8 mouse cellular contexts compared by ENCODE assay signal in genomic region chr11:75461743-75462252, GRCm38 (mm10). TPM values are rescaled to one million over a fixed set of nuclear protein-coding genes. Genes with fewer than 3 reads are reported as not detected.
DNase-seq lines count a peak whose midpoint lies in the region; ATAC-seq and TF ChIP-seq lines count a peak whose summit lies in the region.

No protein-coding gene starts in this region.

- DNase-seq in kidney, postnatal 0 days (ENCODE audit: low spot score) = peak; percentile 8
- no peak for DNase-seq in kidney, postnatal 10 days
- DNase-seq in hindbrain, embryonic 10.5 days (ENCODE audit: low spot score) = no peak
- no peak for DNase-seq in natural killer cell, adult 2 months (ENCODE audit: low spot score in 2 of 2)
- DNase-seq in cerebellum, postnatal 10 days = no peak
- no peak for DNase-seq in gastrocnemius, postnatal 25 days

- H3K4me2 ChIP-seq in kidney, postnatal 0 days (ENCODE audit: low read length) = peak overlapping the region; percentile 84
- H3K4me2 ChIP-seq in midbrain, embryonic 12.5 days (replicated peaks) = peak overlapping the region; percentile 80

- peaks cover 20% of the 10 kb centered on the region for H3K4me1 ChIP-seq in kidney, postnatal 0 days (replicated peaks; ENCODE audit: insufficient read depth, low read length)
- peaks cover 6% of the 10 kb centered on the region; the same call in 1 of the 2 replicates for H3K4me1 ChIP-seq in bone marrow, adult 2 months (ENCODE audit: control insufficient read depth, insufficient read depth, low read length)
- H3K4me1 ChIP-seq in hindbrain, embryonic 10.5 days (replicated peaks) = peaks cover 42% of the 10 kb centered on the region
- peaks cover 29% of the 10 kb centered on the region for H3K4me1 ChIP-seq in midbrain, embryonic 12.5 days

- peak overlapping the region; percentile 93 for H3K27ac ChIP-seq in kidney, postnatal 0 days
- peak overlapping the region; percentile 74 for H3K27ac ChIP-seq in bone marrow, adult 2 months (ENCODE audit: control insufficient read depth, insufficient read depth, low read depth, low read length, poor library complexity)
- H3K27ac ChIP-seq in hindbrain, embryonic 10.5 days = peak overlapping the region; percentile 91
- H3K27ac ChIP-seq in midbrain, embryonic 12.5 days (replicated peaks) = peak overlapping the region; percentile 31; the same call in 1 of the 2 replicates

- no peak for TF ChIP-seq POLR2A in bone marrow, adult 2 months (IDR thresholded peaks at IDR 0.05; ENCODE audit: borderline replicate concordance, control insufficient read depth, low read depth, low read length)

- H3K36me3 ChIP-seq in kidney, postnatal 0 days (ENCODE audit: insufficient read depth, low read length) = peaks cover 13% of the 10 kb centered on the region
- peaks cover 16% of the 10 kb centered on the region for H3K36me3 ChIP-seq in hindbrain, embryonic 10.5 days
- peaks cover 11% of the 10 kb centered on the region for H3K36me3 ChIP-seq in midbrain, embryonic 12.5 days

- TF ChIP-seq CTCF in kidney, postnatal 0 days (IDR thresholded peaks at IDR 0.05; ENCODE audit: low read depth) = no peak
- TF ChIP-seq CTCF in bone marrow, adult 2 months (IDR thresholded peaks at IDR 0.05; ENCODE audit: control insufficient read depth, insufficient read depth, low read length) = no peak

- no peaks in the 10 kb centered on the region for H3K9me3 ChIP-seq in kidney, postnatal 0 days (replicated peaks; ENCODE audit: low read length)
- H3K9me3 ChIP-seq in hindbrain, embryonic 10.5 days = peaks cover 3% of the 10 kb centered on the region
- H3K9me3 ChIP-seq in midbrain, embryonic 12.5 days = no peaks in the 10 kb centered on the region

- ATAC-seq in kidney, postnatal 0 days (replicated peaks; ENCODE audit: low FRiP score, low read depth) = peak; percentile 0; the same call in 1 of the 2 replicates
- peak; percentile 7; the same call in 1 of the 2 replicates for ATAC-seq in midbrain, embryonic 12.5 days (ENCODE audit: low FRiP score, low read depth)

- WGBS in kidney, postnatal 0 days = under 1% methylated on average over 28 of the region's 30 CpGs
- WGBS in bone marrow, adult 2 months = under 1% methylated on average over 30 of the region's 30 CpGs
- WGBS in hindbrain, embryonic 10.5 days = under 1% methylated on average over 30 of the region's 30 CpGs
- under 1% methylated on average over 28 of the region's 30 CpGs for WGBS in midbrain, embryonic 12.5 days

- peak overlapping the region; percentile 67 for H3K4me3 ChIP-seq in kidney, postnatal 0 days (replicated peaks; ENCODE audit: low read depth, low read length)
- H3K4me3 ChIP-seq in bone marrow, adult 2 months (replicated peaks; ENCODE audit: control insufficient read depth, low read depth, low read length) = peak overlapping the region; percentile 75
- H3K4me3 ChIP-seq in hindbrain, embryonic 10.5 days = peak overlapping the region; percentile 79
- H3K4me3 ChIP-seq in midbrain, embryonic 12.5 days = peak overlapping the region; percentile 67

- H3K27me3 ChIP-seq in kidney, postnatal 0 days (ENCODE audit: insufficient read depth, low read length) = no peaks in the 10 kb centered on the region
- H3K27me3 ChIP-seq in hindbrain, embryonic 10.5 days (ENCODE audit: insufficient read depth, poor library complexity, severe bottlenecking) = no peaks in the 10 kb centered on the region
- H3K27me3 ChIP-seq in midbrain, embryonic 12.5 days = no peaks in the 10 kb centered on the region

- peak overlapping the region; percentile 79 for H3K9ac ChIP-seq in kidney, postnatal 0 days (ENCODE audit: low read depth, low read length)
- peak overlapping the region; percentile 73 for H3K9ac ChIP-seq in midbrain, embryonic 12.5 days (replicated peaks)

RNA-seq across cellular contexts. Expression of gene Tlcd2, which starts 0.3 kb away (rescaled TPM):
- polyA plus RNA-seq in kidney, postnatal 0 days (2015; fragmentation: Nextera tagmentation; extraction: Ambion mirVana) = 9.3 and 11.8 TPM in 2 replicates
- 1.2 and 5.0 TPM in 2 replicates for polyA plus RNA-seq in bone marrow, adult 2 months (2011; ENCODE audit: insufficient read depth, insufficient read length, low replicate concordance, missing spikeins)
- 11.7 and 12.4 TPM in 2 replicates for polyA plus RNA-seq in hindbrain, embryonic 10.5 days (2016; fragmentation: Nextera tagmentation; extraction: Ambion mirVana)
- 5.9 and 9.1 TPM in 2 replicates for polyA plus RNA-seq in midbrain, embryonic 12.5 days (2016; fragmentation: Nextera tagmentation; extraction: Ambion mirVana)
- total RNA-seq in gastrocnemius, postnatal 25 days (2021) = 1 to 10 TPM; 3.9 to 6.9 TPM

RNA-seq across cellular contexts. Expression of gene Wdr81, which starts 7.3 kb away (rescaled TPM):
- polyA plus RNA-seq in kidney, postnatal 0 days (2015; fragmentation: Nextera tagmentation; extraction: Ambion mirVana) = 4.9 and 5.3 TPM in 2 replicates
- polyA plus RNA-seq in bone marrow, adult 2 months (2011; ENCODE audit: insufficient read depth, insufficient read length, low replicate concordance, missing spikeins) = 21.0 and 33.5 TPM in 2 replicates
- 7.7 and 8.6 TPM in 2 replicates for polyA plus RNA-seq in hindbrain, embryonic 10.5 days (2016; fragmentation: Nextera tagmentation; extraction: Ambion mirVana)
- polyA plus RNA-seq in midbrain, embryonic 12.5 days (2016; fragmentation: Nextera tagmentation; extraction: Ambion mirVana) = 8.6 and 9.4 TPM in 2 replicates
- total RNA-seq in gastrocnemius, postnatal 25 days (2021) = 1 to 10 TPM; 4.7 to 5.7 TPM

RNA-seq across cellular contexts. Expression of gene Serpinf2, which starts 22.4 kb away (rescaled TPM):
- 45.2 and 57.0 TPM in 2 replicates for polyA plus RNA-seq in kidney, postnatal 0 days (2015; fragmentation: Nextera tagmentation; extraction: Ambion mirVana)
- polyA plus RNA-seq in bone marrow, adult 2 months (2011; ENCODE audit: insufficient read depth, insufficient read length, low replicate concordance, missing spikeins) = 0.70 and 2.2 TPM in 2 replicates
- 0.07 TPM in 1 of 2 replicates, not detected in the other for polyA plus RNA-seq in hindbrain, embryonic 10.5 days (2016; fragmentation: Nextera tagmentation; extraction: Ambion mirVana)
- polyA plus RNA-seq in midbrain, embryonic 12.5 days (2016; fragmentation: Nextera tagmentation; extraction: Ambion mirVana) = 0.16 TPM in 1 of 2 replicates, not detected in the other
- not detected for total RNA-seq in gastrocnemius, postnatal 25 days (2021)

RNA-seq across cellular contexts. Expression of gene Prpf8, which starts 24.8 kb away (rescaled TPM):
- 36.3 and 36.6 TPM in 2 replicates for polyA plus RNA-seq in kidney, postnatal 0 days (2015; fragmentation: Nextera tagmentation; extraction: Ambion mirVana)
- 18.5 and 35.4 TPM in 2 replicates for polyA plus RNA-seq in bone marrow, adult 2 months (2011; ENCODE audit: insufficient read depth, insufficient read length, low replicate concordance, missing spikeins)
- 74.8 and 78.1 TPM in 2 replicates for polyA plus RNA-seq in hindbrain, embryonic 10.5 days (2016; fragmentation: Nextera tagmentation; extraction: Ambion mirVana)
- 78.5 and 81.6 TPM in 2 replicates for polyA plus RNA-seq in midbrain, embryonic 12.5 days (2016; fragmentation: Nextera tagmentation; extraction: Ambion mirVana)
- total RNA-seq in gastrocnemius, postnatal 25 days (2021) = 10 to 100 TPM; 56.9 to 59.4 TPM

RNA-seq across cellular contexts. Expression of gene Serpinf1, which starts 39.3 kb away (rescaled TPM):
- 90.9 and 98.4 TPM in 2 replicates for polyA plus RNA-seq in kidney, postnatal 0 days (2015; fragmentation: Nextera tagmentation; extraction: Ambion mirVana)
- 16.7 and 18.3 TPM in 2 replicates for polyA plus RNA-seq in bone marrow, adult 2 months (2011; ENCODE audit: insufficient read depth, insufficient read length, low replicate concordance, missing spikeins)
- polyA plus RNA-seq in hindbrain, embryonic 10.5 days (2016; fragmentation: Nextera tagmentation; extraction: Ambion mirVana) = 95.3 and 106 TPM in 2 replicates
- polyA plus RNA-seq in midbrain, embryonic 12.5 days (2016; fragmentation: Nextera tagmentation; extraction: Ambion mirVana) = 45.8 and 73.3 TPM in 2 replicates
- 10 to 100 TPM; 98.5 to 98.7 TPM for total RNA-seq in gastrocnemius, postnatal 25 days (2021)

Comparison
In these comparisons a context has a peak if more than half of its experiments do, and no peak if none do; other contexts are left out.
1. H3K27ac ChIP-seq: peak in every context shown above with its lines; median percentile 93 in kidney, postnatal 0 days; 91 in hindbrain, embryonic 10.5 days; 74 in bone marrow, adult 2 months; 31 in midbrain, embryonic 12.5 days.
2. RNA of gene Serpinf2, which starts 22.4 kb away (polyA plus RNA-seq): 45.2 to 57.0 TPM in kidney, postnatal 0 days; 0.70 to 2.2 TPM in bone marrow, adult 2 months, 0.16 TPM in midbrain, embryonic 12.5 days and 0.07 TPM in hindbrain, embryonic 10.5 days; every median in the first group is over 10 times any median in the second.
3. Peak in every context shown above with its lines, with median percentiles within 50 percentile points of each other: H3K4me3 ChIP-seq.